Mouse (Mus musculus) hindbrain, embryonic 10.5 days (tissue): ENCODE measurements around the gene Nupr1. TPM values are rescaled to one million over a fixed set of nuclear protein-coding genes. Genes with fewer than 3 reads are reported as not detected.
A peak's percentile ranks its signal among the peaks of the same experiment; 100 is the strongest.

Experiments
- DNase-seq: peaks from one replicate; pipeline ENCODE4 v3.0.0-alpha.2; 2017; ENCODE audit warnings: low spot score
- H3K27ac ChIP-seq: fragments of 300-500 bp; sonication (generic); 2 replicates; pipeline ENCODE4 v1.5.1; 2016; ENCODE audit warnings: mild to moderate bottlenecking, moderate library complexity
- H3K27me3 ChIP-seq: fragments of 300-500 bp; sonication (generic); 2 replicates; pipeline ENCODE4 v1.6.1; 2016; ENCODE audit warnings: mild to moderate bottlenecking; ENCODE audit not compliant: poor library complexity, insufficient read depth, severe bottlenecking
- H3K36me3 ChIP-seq: fragments of 300-500 bp; sonication (generic); 2 replicates; pipeline ENCODE4 v1.6.1; 2016; ENCODE audit warnings: mild to moderate bottlenecking, moderate library complexity
- H3K4me1 ChIP-seq: fragments of 300-500 bp; sonication (generic); replicated peaks from 2 replicates; pipeline ENCODE4 v1.6.1; 2016; ENCODE audit warnings: mild to moderate bottlenecking
- H3K4me3 ChIP-seq: fragments of 300-500 bp; sonication (generic); 2 replicates; pipeline ENCODE4 v1.5.1; 2016; ENCODE audit warnings: mild to moderate bottlenecking, moderate library complexity
- H3K9me3 ChIP-seq: fragments of 300-500 bp; sonication (generic); 2 replicates; pipeline ENCODE4 v1.6.1; 2016; ENCODE audit warnings: mild to moderate bottlenecking, moderate library complexity
- WGBS: fragments of 180-500 bp; shearing (Covaris S2); methylation state at CpG from one replicate; pipeline ENCODE4 v1.1.7; 2016; 5-methylcytosine and 5-hydroxymethylcytosine counted together
- polyA plus RNA-seq: library from polyadenylated mRNA; unstranded; fragments of >200 nt; fragmentation: Nextera tagmentation; extraction: Ambion mirVana; gene quantifications from 2 replicates; pipeline ENCODE4 v1.2.1, GENCODE M21; 2016

Nupr1 gene
- polyA plus RNA-seq, 1 experiment from 2014 or later, result 2.7 TPM

DNA sequence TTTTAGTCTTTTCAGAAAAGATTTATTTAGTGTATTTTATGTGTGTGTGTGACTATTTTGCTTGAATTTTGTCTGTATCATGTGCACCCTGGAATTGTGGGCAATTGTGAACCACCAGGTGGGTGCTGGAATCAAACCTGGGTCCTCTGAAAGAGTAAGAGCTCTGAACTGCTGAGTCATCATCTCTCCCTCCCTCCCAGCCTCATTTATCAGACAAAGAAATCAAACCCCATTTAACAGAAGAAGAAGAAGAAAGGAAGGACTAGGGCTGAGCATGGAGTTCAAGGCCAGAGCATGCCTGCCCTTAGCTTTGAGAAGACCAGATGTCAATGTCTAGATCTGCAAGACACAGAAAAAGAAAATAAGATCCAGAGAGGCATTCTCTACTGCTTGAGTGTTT lies 4.7 kb upstream of the Nupr1 start:
- no peaks in the 10 kb centered on the region for H3K36me3 ChIP-seq
- H3K27ac ChIP-seq, result no peak overlapping the region
- no peaks in the 10 kb centered on the region for H3K9me3 ChIP-seq
- DNase-seq, result no peak
- H3K27me3 ChIP-seq, result no peaks in the 10 kb centered on the region
- H3K4me3 ChIP-seq, result no peak overlapping the region
- H3K4me1 ChIP-seq, result 0 out of 2 replicates have a peak, but pooled peaks cover 3% of the 10 kb centered on the region

DNA sequence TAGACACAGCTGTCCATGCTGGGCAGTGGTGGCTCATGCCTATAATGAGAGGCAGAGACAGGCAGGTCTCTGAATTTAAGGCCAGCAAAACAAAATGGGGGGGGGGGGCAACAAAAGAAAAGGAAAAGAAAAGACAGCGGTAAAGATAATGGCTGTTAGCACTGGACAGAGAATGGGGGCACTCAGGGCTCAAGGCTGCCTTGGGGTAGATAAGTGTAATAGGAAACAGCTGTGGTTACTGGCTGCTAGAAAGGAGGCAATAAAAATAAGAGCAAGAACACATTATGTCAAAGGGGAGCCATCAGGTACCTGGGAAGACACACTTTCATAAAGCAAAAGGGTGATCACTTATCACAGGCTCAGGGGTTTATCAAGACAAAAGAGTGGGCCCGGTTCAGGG lies 1.8 kb upstream of the Nupr1 start:
- Histone ChIP-seq H3K27me3 (no peaks in the 10 kb centered on the region), H3K4me1 (0 out of 2 replicates have a peak, but pooled peaks cover 3% of the 10 kb centered on the region), H3K27ac (no peak overlapping the region), H3K4me3 (no peak overlapping the region), H3K9me3 (no peaks in the 10 kb centered on the region), H3K36me3 (no peaks in the 10 kb centered on the region)
- no peak for DNase-seq
- WGBS, result 90% methylated on average over 2 of the region's 2 CpGs

DNA sequence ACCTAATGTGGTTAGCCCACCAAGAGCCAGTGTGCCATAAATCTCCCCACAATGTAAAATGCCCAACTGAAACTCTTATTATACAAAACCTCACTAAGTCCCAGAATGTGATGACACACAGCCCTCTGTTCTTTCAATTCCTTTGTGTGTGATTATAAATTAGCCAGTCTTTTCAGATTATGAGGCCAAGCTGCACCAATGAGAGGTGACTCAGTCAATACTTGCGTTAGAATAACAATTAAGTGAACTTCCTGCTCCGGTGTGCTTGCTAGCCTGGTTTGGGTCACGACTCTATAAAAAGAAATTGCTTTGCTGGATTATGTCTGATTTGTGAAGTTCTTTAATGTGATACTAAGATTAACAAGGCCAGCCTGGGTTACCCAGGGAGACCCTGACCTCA lies 746 bp downstream of the Nupr1 start:
- no peak overlapping the region for H3K27ac ChIP-seq
- no peak for DNase-seq
- no peaks in the 10 kb centered on the region for H3K36me3 ChIP-seq
- WGBS, result 66% methylated on average over 3 of the region's 3 CpGs
- no peak overlapping the region for H3K4me3 ChIP-seq
- H3K4me1 ChIP-seq, result 0 out of 2 replicates have a peak, but pooled peaks cover 7% of the 10 kb centered on the region
- H3K9me3 ChIP-seq, result no peaks in the 10 kb centered on the region
- no peaks in the 10 kb centered on the region for H3K27me3 ChIP-seq

GRCm38 (mm10) chr7:126628111-126628510 lies 2.5 kb downstream of the Nupr1 start:
- H3K36me3 ChIP-seq, result no peaks in the 10 kb centered on the region
- no peaks in the 10 kb centered on the region for H3K27me3 ChIP-seq
- no peak for DNase-seq
- WGBS, result 66% methylated on average over 6 of the region's 6 CpGs
- H3K27ac ChIP-seq, result 0 out of 2 replicates have a peak overlapping the region, but pooled peaks have one; percentile 16
- H3K4me1 ChIP-seq, result peaks cover 15% of the 10 kb centered on the region
- no peak overlapping the region for H3K4me3 ChIP-seq
- H3K9me3 ChIP-seq, result no peaks in the 10 kb centered on the region

DNA sequence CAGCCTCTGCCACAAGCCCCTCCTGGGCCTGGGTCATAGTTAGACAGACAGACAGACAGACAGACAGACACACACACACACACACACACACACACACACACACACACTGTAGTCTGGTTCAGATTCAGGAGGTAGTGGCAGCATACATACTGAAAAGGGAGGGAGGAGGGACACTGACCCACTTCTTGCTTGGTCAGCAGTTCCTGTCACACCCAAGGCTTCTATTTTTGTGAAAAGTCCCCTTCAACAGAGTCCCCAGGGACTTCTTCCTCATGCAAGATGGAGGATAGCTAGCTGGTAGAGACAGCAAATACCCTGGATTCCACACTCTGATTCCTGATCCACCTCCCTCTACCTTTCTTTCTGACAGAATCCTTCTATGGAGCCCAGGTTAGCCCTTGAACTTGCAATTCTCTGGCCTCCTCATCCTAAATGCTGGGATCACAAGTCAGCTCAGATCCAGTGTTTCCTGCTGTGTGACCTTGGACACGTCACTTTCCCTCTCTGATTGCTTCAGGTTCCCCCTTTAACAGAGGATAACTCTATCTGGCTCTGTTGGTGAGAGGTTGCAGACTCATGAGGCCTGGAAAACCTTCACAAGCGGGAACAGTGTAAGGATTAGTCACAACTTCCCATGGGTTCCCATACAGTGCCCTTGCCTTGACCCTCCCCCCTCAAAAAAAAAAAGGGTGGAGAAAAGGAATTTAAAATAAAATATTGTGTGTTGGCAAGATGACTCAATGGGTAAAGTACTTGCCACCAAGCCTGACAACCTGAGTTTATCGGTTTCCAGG lies 4.7 kb downstream of the Nupr1 start:
- WGBS, result 80% methylated on average over 3 of the region's 3 CpGs
- H3K36me3 ChIP-seq, result no peaks in the 10 kb centered on the region
- H3K27ac ChIP-seq, result peak overlapping the region; percentile 64; the same call in 1 of the 2 replicates
- DNase-seq, result no peak
- peaks cover 18% of the 10 kb centered on the region for H3K4me1 ChIP-seq
- no peaks in the 10 kb centered on the region for H3K9me3 ChIP-seq
- H3K4me3 ChIP-seq, result no peak overlapping the region
- no peaks in the 10 kb centered on the region for H3K27me3 ChIP-seq

- H3K9me3 ChIP-seq, result no peaks in the 10 kb centered on the region
- H3K4me1 ChIP-seq, result peaks cover 15% of the 10 kb centered on the region
- H3K4me3 ChIP-seq, result no peak overlapping the region
- no peaks in the 10 kb centered on the region for H3K27me3 ChIP-seq
- DNase-seq, result no peak
- WGBS, result 63% methylated on average over 6 of the region's 6 CpGs
- no peaks in the 10 kb centered on the region for H3K36me3 ChIP-seq
- peak overlapping the region; percentile 64; the same call in 1 of the 2 replicates for H3K27ac ChIP-seq
These were observed 5.3 kb downstream of the Nupr1 start for GRCm38 (mm10) chr7:126625369-126625768.

DNA sequence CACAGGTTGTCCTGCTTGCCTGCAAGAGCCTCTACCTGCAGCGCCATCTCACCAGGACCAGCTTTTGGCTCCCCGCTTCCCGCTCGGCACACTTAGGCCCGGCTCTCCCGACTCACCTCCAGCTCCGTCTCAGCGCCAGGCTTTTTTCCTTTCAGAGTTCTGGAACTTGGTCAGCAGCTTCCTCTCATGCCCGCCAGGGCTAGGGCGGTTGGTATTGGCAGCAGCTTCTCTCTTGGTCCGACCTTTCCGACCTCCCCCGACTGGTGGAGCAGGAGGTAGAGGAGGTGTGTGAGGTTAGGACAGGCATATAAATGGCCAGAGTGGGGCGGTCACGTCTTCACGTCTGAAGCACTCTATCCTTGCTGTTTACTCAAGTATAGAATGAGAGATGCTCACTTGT lies 5.9 kb downstream of the Nupr1 start:
- Histone ChIP-seq H3K27me3 (no peaks in the 10 kb centered on the region), H3K4me1 (peaks cover 15% of the 10 kb centered on the region), H3K36me3 (no peaks in the 10 kb centered on the region), H3K4me3 (no peak overlapping the region), H3K27ac (no peak overlapping the region), H3K9me3 (no peaks in the 10 kb centered on the region)
- 74% methylated on average over 16 of the region's 16 CpGs for WGBS
- DNase-seq, result no peak

GRCm38 (mm10) chr7:126623381-126623780 lies 7.3 kb downstream of the Nupr1 start:
- Histone ChIP-seq H3K36me3 (no peaks in the 10 kb centered on the region), H3K27me3 (no peaks in the 10 kb centered on the region), H3K27ac (peak overlapping the region; percentile 50), H3K9me3 (no peaks in the 10 kb centered on the region), H3K4me1 (peaks cover 15% of the 10 kb centered on the region), H3K4me3 (no peak overlapping the region)
- DNase-seq, result no peak
- 86% methylated on average over 1 of the region's 1 CpGs for WGBS

DNA sequence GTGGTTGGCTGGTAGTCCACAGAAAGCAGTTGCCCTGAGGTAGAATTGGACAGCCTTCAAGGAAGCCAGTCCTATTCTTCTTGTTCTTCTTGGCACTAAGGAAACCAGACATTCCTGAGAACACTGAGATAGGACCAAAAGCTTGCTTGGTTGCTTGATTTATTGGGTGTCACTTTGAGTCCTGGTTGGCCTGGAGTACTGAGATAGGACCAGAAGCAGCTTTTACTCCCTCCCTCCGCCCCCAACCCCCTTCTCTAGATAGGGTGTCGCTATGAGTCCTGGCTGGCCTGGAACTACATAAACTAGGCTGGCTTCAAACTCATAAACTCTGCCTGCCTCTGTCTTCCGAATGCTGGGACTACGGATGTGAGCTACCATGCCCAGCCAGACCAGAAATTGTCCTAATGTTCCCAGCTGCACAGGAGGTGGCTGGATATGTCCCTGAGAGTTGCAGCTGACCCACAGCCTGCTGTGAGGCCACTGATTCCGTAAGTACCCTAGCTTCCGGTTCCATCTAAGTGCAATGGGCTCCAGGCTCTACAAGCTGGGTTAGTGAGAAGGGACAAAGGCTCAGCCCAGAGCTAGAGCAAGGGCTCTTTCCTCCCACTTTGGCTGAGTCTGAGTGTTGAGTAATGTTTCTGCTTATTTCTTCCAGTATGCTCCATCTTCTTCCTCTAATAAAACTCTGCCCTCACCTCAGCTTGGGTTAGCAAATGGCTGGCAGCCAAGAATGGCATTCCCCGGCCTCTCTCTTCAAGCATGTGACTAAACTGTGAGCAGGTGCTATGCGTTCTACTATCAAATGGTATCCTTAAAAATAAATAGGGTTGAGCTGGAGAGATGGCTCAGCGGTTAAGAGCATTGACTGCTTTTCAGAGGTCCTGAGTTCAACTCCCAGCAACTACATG lies 9.0 kb downstream of the Nupr1 start:
- WGBS, result 90% methylated on average over 9 of the region's 9 CpGs
- Histone ChIP-seq H3K4me1 (peaks cover 15% of the 10 kb centered on the region), H3K27ac (no peak overlapping the region)

DNA sequence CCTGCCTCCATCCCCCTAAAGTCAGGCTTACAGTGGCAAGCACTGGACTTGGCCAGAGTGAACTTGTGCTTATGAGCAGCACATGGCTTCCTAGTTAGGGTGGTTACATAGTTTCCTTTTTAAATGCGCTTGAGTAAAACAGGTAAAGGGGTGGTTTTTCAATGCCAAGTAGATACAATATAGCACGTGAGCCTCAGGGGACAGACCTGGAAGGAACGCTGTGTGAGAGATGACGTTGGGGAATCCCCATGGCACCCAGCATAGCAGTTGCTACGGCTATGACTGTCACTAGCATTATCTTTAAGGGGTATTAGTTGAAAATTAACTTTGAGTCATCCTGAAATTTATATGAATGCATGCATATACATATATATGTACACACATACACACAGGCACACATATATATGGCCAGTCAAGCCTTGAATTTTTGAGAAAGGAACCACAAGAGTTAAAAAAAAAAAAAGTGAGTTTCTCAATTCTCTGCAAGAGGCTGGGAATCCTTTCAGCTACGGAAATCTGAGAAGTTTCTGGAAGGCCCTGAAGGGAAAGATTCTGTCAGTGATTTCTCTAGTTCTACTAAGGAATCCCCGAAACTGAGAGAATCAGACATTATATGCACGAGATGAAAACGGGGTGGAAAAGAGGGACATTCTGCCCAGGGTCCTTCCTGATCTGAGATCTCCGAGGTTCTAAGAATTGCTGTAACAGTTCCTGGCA lies 10.9 kb downstream of the Nupr1 start:
- Histone ChIP-seq H3K4me3 (no peak overlapping the region), H3K36me3 (no peaks in the 10 kb centered on the region), H3K4me1 (peaks cover 9% of the 10 kb centered on the region), H3K27ac (no peak overlapping the region), H3K27me3 (no peaks in the 10 kb centered on the region), H3K9me3 (no peaks in the 10 kb centered on the region)
- WGBS, result 80% methylated on average over 10 of the region's 10 CpGs
- DNase-seq, result no peak

More for the DNA sequence above, 9.0 kb downstream of the Nupr1 start:
- Histone ChIP-seq H3K9me3 (no peaks in the 10 kb centered on the region), H3K4me3 (no peak overlapping the region), H3K27me3 (no peaks in the 10 kb centered on the region), H3K36me3 (no peaks in the 10 kb centered on the region)
- DNase-seq, result no peak

DNA sequence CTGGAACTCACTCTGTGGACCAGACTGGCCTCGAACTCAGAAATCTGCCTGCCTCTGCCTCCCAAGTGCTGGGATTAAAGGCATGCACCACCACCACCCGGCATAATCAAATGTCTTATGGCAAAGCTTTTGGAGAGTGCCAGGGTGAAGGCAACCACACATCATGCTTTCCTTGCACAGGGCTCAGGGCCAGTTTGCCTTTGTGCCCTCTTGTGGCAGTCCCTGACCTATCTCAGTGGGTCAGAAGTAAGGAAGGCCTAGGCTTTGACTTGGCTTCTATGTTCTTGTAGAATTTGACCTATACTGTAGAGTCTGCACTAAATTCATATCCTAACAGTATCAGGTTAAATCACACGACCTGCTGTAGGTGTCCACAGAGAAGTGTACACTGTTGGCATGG lies 14.0 kb downstream of the Nupr1 start:
- H3K4me3 ChIP-seq, result no peak overlapping the region
- H3K4me1 ChIP-seq, result no peaks in the 10 kb centered on the region
- H3K9me3 ChIP-seq, result no peaks in the 10 kb centered on the region
- no peaks in the 10 kb centered on the region for H3K36me3 ChIP-seq
- no peak for DNase-seq
- no peak overlapping the region for H3K27ac ChIP-seq
- WGBS, result 80% methylated on average over 3 of the region's 3 CpGs
- no peaks in the 10 kb centered on the region for H3K27me3 ChIP-seq

DNA sequence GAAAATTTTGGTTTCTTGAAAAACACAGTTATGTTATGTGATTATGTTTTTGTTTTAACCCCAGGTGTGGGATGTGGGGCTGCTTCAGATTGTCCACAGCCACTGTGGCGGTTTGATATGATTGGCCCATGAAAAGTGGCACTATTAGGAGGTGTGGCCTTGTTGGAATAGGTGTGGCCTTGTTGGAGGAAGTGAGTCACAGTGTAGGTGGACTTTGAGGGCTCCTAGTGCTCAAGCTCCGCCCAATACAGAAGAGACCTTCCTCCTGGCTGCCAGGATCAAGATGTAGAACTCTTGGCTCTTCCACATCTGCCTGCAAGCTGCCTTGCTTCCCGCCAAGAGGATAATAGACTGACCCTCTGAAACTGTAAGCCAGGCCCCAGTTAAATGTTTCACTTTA lies 17.9 kb downstream of the Nupr1 start:
- DNase-seq, result no peak
- H3K4me1 ChIP-seq, result no peaks in the 10 kb centered on the region
- H3K36me3 ChIP-seq, result no peaks in the 10 kb centered on the region
- WGBS, result 76% methylated on average over 3 of the region's 3 CpGs
- H3K27me3 ChIP-seq, result no peaks in the 10 kb centered on the region
- no peak overlapping the region for H3K4me3 ChIP-seq
- H3K9me3 ChIP-seq, result no peaks in the 10 kb centered on the region
- H3K27ac ChIP-seq, result no peak overlapping the region
